Mouse (Mus musculus) C2C12 (cell line): Measurements from ENCODE around the gene Olfr213.

ENCODE experiments used
- CTCF ChIP-seq: IDR thresholded peaks from one replicate; pipeline ENCODE4 v1.5.1; 2011; ENCODE audit not compliant: control insufficient read depth, insufficient read depth, insufficient read length
- MAX ChIP-seq: IDR thresholded peaks from one replicate; pipeline ENCODE4 v1.6.1; 2011; ENCODE audit warnings: mild to moderate bottlenecking, control low read depth
- MYOD1 ChIP-seq: IDR thresholded peaks from one replicate; pipeline ENCODE4 v1.6.1; 2011; ENCODE audit warnings: low read depth; ENCODE audit not compliant: control insufficient read depth, insufficient read length

GRCm38 (mm10) chr6:116514832-116515231 is 23.4 kb upstream of the Olfr213 start:
- TF ChIP-seq CTCF (no peak), MYOD1 (no peak), MAX (no peak)
